Mouse (Mus musculus) liver, embryonic 13.5 days (tissue): ENCODE results near the gene Gm4131. TPM values are rescaled to one million over a fixed set of nuclear protein-coding genes. Genes with fewer than 3 reads are reported as not detected.
A peak's percentile ranks its signal among the peaks of the same experiment; 100 is the strongest.

Experiments
- ATAC-seq: fragments of 200-750 bp; cut with Nextera tagmentation; 2 replicates; pipeline ENCODE4 v1.8.0; 2017; ENCODE audit warnings: low read depth, mild to moderate bottlenecking, moderate number of reproducible peaks, moderate library complexity
- DNase-seq: peaks from one replicate; pipeline ENCODE4 v3.0.0; 2022
- H3K27ac ChIP-seq: fragments of 300-500 bp; sonication (generic); 2 replicates; pipeline ENCODE4 v1.5.1; 2015; ENCODE audit warnings: moderate library complexity, mild to moderate bottlenecking, inconsistent platforms
- H3K27me3 ChIP-seq: fragments of 300-500 bp; sonication (generic); 2 replicates; pipeline ENCODE4 v1.6.1; 2015; ENCODE audit warnings: mild to moderate bottlenecking, inconsistent platforms
- H3K36me3 ChIP-seq: fragments of 300-500 bp; sonication (generic); 2 replicates; pipeline ENCODE4 v1.6.1; 2015; ENCODE audit warnings: mild to moderate bottlenecking, inconsistent platforms
- H3K4me1 ChIP-seq: fragments of 300-500 bp; sonication (generic); replicated peaks from 2 replicates; pipeline ENCODE4 v1.6.1; 2015; ENCODE audit warnings: inconsistent platforms
- H3K4me2 ChIP-seq: fragments of 300-500 bp; sonication (generic); 2 replicates; pipeline ENCODE4 v1.6.1; 2015; ENCODE audit warnings: inconsistent platforms, mild to moderate bottlenecking, moderate library complexity
- H3K4me3 ChIP-seq: fragments of 300-500 bp; sonication (generic); replicated peaks from 2 replicates; pipeline ENCODE4 v1.5.1; 2015; ENCODE audit warnings: mild to moderate bottlenecking, inconsistent platforms
- H3K9ac ChIP-seq: fragments of 300-500 bp; sonication (generic); 2 replicates; pipeline ENCODE4 v1.6.1; 2015; ENCODE audit warnings: mild to moderate bottlenecking, inconsistent platforms
- H3K9me3 ChIP-seq: fragments of 300-500 bp; sonication (generic); replicated peaks from 2 replicates; pipeline ENCODE4 v1.6.1; 2016; ENCODE audit warnings: inconsistent platforms
- WGBS: fragments of 180-500 bp; shearing (Covaris S2); methylation state at CpG from one replicate; pipeline ENCODE4 v1.1.7; 2015; ENCODE audit not compliant: insufficient replicate concordance; 5-methylcytosine and 5-hydroxymethylcytosine counted together
- polyA plus RNA-seq: library from polyadenylated mRNA; unstranded; fragments of >200 nt; fragmentation: Nextera tagmentation; extraction: Ambion mirVana; gene quantifications from 2 replicates; pipeline ENCODE4 v1.2.1, GENCODE M21; 2015

The Gm4131 gene
- polyA plus RNA-seq, 1 experiment from 2014 or later, result not detected

DNA sequence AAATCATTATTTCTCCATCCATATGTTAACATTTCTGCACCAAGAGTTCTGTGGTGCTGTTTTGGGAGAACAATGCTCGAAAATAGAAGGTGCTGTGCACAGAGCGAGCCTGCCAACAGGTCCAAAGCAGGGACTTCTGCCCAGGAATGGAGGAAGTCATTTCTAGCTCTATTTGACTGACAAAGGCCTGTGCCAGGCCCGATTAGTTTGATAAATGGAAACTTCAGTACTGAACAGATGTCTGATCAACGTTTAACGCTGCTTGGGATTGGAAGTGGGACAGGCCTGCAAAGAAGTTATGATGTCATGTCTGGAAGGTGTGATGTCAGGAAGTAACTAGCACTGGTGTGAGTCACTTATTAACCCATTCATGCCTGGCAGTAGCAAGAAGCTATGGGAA lies 73.3 kb downstream of the Gm4131 start:
- Histone ChIP-seq H3K9ac (no peak overlapping the region), H3K4me1 (no peaks in the 10 kb centered on the region), H3K27me3 (no peaks in the 10 kb centered on the region), H3K9me3 (no peaks in the 10 kb centered on the region), H3K36me3 (no peaks in the 10 kb centered on the region), H3K4me2 (no peak overlapping the region), H3K4me3 (no peak overlapping the region), H3K27ac (no peak overlapping the region)
- 55% methylated on average over 5 of the region's 5 CpGs for WGBS
- DNase-seq, result no peak
- no peak for ATAC-seq

DNA sequence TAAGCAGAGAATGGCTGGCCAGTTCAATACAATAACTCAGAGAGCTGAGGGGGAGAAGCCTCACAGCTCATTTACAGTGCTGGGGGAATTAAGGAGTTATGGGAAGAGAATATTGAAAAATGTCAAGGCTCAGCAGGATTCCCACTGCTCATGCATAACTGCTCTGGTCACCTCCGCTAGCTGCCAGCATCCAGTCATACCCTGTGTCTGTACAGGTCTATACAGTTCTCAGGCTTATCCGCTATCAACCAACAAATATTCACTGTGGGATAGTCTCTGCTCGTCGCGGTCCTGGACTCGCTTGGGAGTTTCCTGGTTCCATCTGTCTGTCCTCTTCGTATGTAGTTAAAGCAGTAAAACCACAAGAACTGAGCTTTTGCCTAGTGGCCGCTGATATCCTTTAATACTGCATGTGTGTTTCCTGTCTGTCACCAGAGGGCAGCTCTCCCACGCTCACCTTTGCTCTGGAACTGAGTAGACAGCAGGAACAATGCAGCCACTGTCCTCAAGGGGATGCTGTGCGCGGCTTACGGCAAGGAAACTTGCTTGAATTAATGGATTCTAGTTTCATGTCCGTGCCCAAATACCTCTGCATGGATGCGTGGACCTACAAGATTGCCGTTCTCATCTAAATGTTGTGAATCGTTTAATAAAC lies 74.4 kb downstream of the Gm4131 start:
- Histone ChIP-seq H3K27ac (no peak overlapping the region), H3K4me2 (no peak overlapping the region), H3K9ac (no peak overlapping the region), H3K4me3 (no peak overlapping the region), H3K4me1 (no peaks in the 10 kb centered on the region), H3K36me3 (no peaks in the 10 kb centered on the region), H3K9me3 (no peaks in the 10 kb centered on the region), H3K27me3 (no peaks in the 10 kb centered on the region)
- WGBS, result 31% methylated on average over 16 of the region's 16 CpGs
- no peak for DNase-seq
- no peak for ATAC-seq

- Histone ChIP-seq H3K4me1 (no peaks in the 10 kb centered on the region), H3K9ac (no peak overlapping the region), H3K27me3 (no peaks in the 10 kb centered on the region), H3K27ac (no peak overlapping the region), H3K4me2 (no peak overlapping the region), H3K4me3 (no peak overlapping the region), H3K9me3 (no peaks in the 10 kb centered on the region), H3K36me3 (no peaks in the 10 kb centered on the region)
- WGBS, result 74% methylated on average over 7 of the region's 7 CpGs
- ATAC-seq (no peak), DNase-seq (no peak)
Observed at GRCm38 (mm10) chr14:62488270-62488669, 78.5 kb downstream of the Gm4131 start.

- Histone ChIP-seq H3K9ac (no peak overlapping the region), H3K27ac (no peak overlapping the region), H3K27me3 (no peaks in the 10 kb centered on the region), H3K36me3 (no peaks in the 10 kb centered on the region), H3K9me3 (no peaks in the 10 kb centered on the region), H3K4me2 (no peak overlapping the region), H3K4me1 (no peaks in the 10 kb centered on the region), H3K4me3 (no peak overlapping the region)
- no peak for DNase-seq
- no peak for ATAC-seq
- 32% methylated on average over 8 of the region's 8 CpGs for WGBS
Observed at GRCm38 (mm10) chr14:62481381-62481780, 85.3 kb downstream of the Gm4131 start.

DNA sequence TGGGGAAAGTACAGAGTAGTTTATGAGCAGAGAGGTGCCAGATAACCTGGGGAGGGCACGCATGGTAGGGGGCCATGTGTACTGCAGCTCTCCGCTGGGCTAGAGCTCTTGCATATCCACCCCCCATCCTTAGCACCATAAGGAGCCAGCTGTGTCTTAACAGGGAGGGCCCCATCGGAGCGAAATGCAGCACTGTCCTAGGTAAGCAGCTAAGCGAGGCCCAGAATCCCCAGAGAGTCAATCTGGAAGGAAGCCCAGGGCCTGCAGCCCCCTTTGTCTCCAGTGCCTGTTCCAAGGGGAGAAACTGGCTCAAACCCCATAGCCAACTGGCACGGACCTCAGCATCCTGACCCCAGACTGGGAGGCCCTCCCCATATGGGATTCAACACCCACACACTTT lies 87.3 kb downstream of the Gm4131 start:
- no peaks in the 10 kb centered on the region for H3K36me3 ChIP-seq
- H3K9ac ChIP-seq, result no peak overlapping the region
- H3K4me3 ChIP-seq, result no peak overlapping the region
- H3K27me3 ChIP-seq, result no peaks in the 10 kb centered on the region
- no peak for DNase-seq
- no peak overlapping the region for H3K27ac ChIP-seq
- no peaks in the 10 kb centered on the region for H3K4me1 ChIP-seq
- no peak overlapping the region for H3K4me2 ChIP-seq
- no peaks in the 10 kb centered on the region for H3K9me3 ChIP-seq
- no peak for ATAC-seq
- 44% methylated on average over 6 of the region's 6 CpGs for WGBS

- Histone ChIP-seq H3K4me2 (no peak overlapping the region), H3K27me3 (no peaks in the 10 kb centered on the region), H3K9me3 (no peaks in the 10 kb centered on the region), H3K9ac (no peak overlapping the region), H3K4me1 (0 out of 2 replicates have a peak, but pooled peaks cover 7% of the 10 kb centered on the region), H3K27ac (no peak overlapping the region), H3K4me3 (no peak overlapping the region), H3K36me3 (no peaks in the 10 kb centered on the region)
- no peak for DNase-seq
- ATAC-seq, result no peak
- 49% methylated on average over 1 of the region's 1 CpGs for WGBS
Observed at GRCm38 (mm10) chr14:62474481-62474880, 92.2 kb downstream of the Gm4131 start.

DNA sequence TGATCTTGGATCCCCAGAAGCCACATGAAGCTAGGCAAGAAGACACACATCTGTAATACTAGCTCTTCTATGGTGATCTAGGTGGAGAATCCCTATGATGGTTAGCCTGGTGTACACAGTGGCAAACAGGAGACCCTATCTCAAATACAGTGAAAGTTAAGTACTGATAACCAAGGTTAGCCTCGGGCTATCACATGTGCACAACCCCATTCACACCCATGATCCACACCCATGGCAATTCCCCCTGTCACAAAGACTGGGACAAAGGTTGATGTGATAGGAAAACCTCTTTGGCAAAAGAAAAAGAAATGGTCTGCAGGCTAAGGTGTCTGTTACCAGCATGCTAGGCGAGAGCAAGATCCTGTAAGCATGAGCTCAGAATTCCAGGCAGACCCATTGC lies 94.7 kb downstream of the Gm4131 start:
- Histone ChIP-seq H3K9me3 (no peaks in the 10 kb centered on the region), H3K9ac (no peak overlapping the region), H3K4me2 (no peak overlapping the region), H3K27me3 (no peaks in the 10 kb centered on the region), H3K36me3 (no peaks in the 10 kb centered on the region), H3K27ac (no peak overlapping the region), H3K4me1 (0 out of 2 replicates have a peak, but pooled peaks cover 7% of the 10 kb centered on the region), H3K4me3 (no peak overlapping the region)
- DNase-seq (no peak), ATAC-seq (0 out of 2 replicates have a peak, but pooled peaks have one; percentile 53)
- 45% methylated on average over 2 of the region's 2 CpGs for WGBS

GRCm38 (mm10) chr14:62468753-62469125 lies 98.0 kb downstream of the Gm4131 start:
- H3K4me2 ChIP-seq, result no peak overlapping the region
- H3K27me3 ChIP-seq, result no peaks in the 10 kb centered on the region; the same call in 1 of the 2 replicates
- no peaks in the 10 kb centered on the region for H3K36me3 ChIP-seq
- ATAC-seq (no peak), DNase-seq (no peak)
- no peak overlapping the region for H3K9ac ChIP-seq
- no peaks in the 10 kb centered on the region for H3K9me3 ChIP-seq
- 0 out of 2 replicates have a peak, but pooled peaks cover 7% of the 10 kb centered on the region for H3K4me1 ChIP-seq
- H3K4me3 ChIP-seq, result no peak overlapping the region
- 67% methylated on average over 5 of the region's 5 CpGs for WGBS
- no peak overlapping the region for H3K27ac ChIP-seq

- H3K27me3 ChIP-seq, result no peaks in the 10 kb centered on the region; the same call in 1 of the 2 replicates
- no peaks in the 10 kb centered on the region for H3K9me3 ChIP-seq
- WGBS, result 60% methylated on average over 6 of the region's 6 CpGs
- no peak overlapping the region for H3K27ac ChIP-seq
- DNase-seq, result no peak
- no peak overlapping the region for H3K9ac ChIP-seq
- no peaks in the 10 kb centered on the region for H3K36me3 ChIP-seq
- no peak for ATAC-seq
- no peak overlapping the region for H3K4me3 ChIP-seq
- H3K4me1 ChIP-seq, result 0 out of 2 replicates have a peak, but pooled peaks cover 7% of the 10 kb centered on the region
- no peak overlapping the region for H3K4me2 ChIP-seq
Observed at GRCm38 (mm10) chr14:62468119-62468752, 98.5 kb downstream of the Gm4131 start.

DNA sequence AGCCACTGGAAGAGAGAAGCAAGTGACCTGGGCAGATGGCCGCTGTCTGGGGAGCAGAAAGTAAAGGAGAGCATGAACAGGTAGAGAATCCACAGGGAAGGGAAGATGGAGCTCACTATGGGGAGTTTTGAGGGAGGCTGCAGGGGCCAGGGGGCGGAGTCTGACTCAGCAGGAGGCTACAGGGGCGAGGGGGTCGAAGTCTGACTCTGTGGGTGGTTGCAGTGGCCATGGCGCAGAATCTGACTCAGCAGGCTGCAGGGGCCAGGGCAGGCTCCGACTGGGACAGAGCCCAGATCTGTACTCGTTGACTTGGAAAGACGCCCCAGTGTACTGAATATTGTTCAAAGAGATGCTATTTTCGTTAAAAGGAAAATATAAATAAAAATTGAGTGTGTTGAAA lies 101.8 kb downstream of the Gm4131 start:
- ATAC-seq, result no peak
- Histone ChIP-seq H3K36me3 (no peaks in the 10 kb centered on the region), H3K27ac (no peak overlapping the region), H3K9ac (no peak overlapping the region), H3K4me3 (no peak overlapping the region), H3K27me3 (no peaks in the 10 kb centered on the region; the same call in 1 of the 2 replicates), H3K4me2 (no peak overlapping the region), H3K4me1 (no peaks in the 10 kb centered on the region), H3K9me3 (no peaks in the 10 kb centered on the region)
- WGBS, result 22% methylated on average over 9 of the region's 9 CpGs
- no peak for DNase-seq

DNA sequence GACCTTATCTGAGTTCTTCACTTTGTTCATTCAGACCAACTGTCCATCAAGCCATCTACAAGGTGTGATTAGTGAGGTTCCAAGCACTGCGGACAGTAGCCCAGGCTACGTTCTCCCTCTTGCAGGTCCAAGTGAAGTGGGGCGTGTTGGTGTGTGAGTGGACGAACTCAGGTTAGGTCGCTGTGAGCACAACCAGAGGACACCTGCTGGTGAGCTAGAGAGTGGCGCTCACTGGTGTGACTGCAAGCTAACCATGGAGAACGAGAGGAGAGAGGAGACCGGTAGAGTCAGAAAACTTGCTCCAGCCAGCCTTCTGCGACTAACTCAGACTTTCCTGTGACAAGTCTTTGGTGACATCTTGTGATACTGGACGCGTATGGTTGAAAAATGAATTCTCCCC lies 107.2 kb downstream of the Gm4131 start:
- ATAC-seq (no peak), DNase-seq (no peak)

More for the DNA sequence above, 107.2 kb downstream of the Gm4131 start:
- H3K27me3 ChIP-seq, result 0 out of 2 replicates have a peak, but pooled peaks cover 4% of the 10 kb centered on the region
- no peak overlapping the region for H3K27ac ChIP-seq
- no peaks in the 10 kb centered on the region for H3K4me1 ChIP-seq
- no peak overlapping the region for H3K4me3 ChIP-seq
- H3K9ac ChIP-seq, result no peak overlapping the region
- H3K4me2 ChIP-seq, result no peak overlapping the region
- 49% methylated on average over 11 of the region's 11 CpGs for WGBS
- H3K36me3 ChIP-seq, result no peaks in the 10 kb centered on the region
- H3K9me3 ChIP-seq, result no peaks in the 10 kb centered on the region
